Mouse (Mus musculus) limb, embryonic 14.5 days (tissue): Measurements from ENCODE around the gene Marc2. TPM values are rescaled to one million over a fixed set of nuclear protein-coding genes. Genes with fewer than 3 reads are reported as not detected.

Experiments
- ATAC-seq: fragments of 200-750 bp; cut with Nextera tagmentation; 2 replicates; pipeline ENCODE4 v1.8.0; 2017; ENCODE audit warnings: low read depth, moderate number of reproducible peaks, moderate TSS enrichment; ENCODE audit not compliant: low FRiP score
- DNase-seq: peaks from one replicate; pipeline ENCODE4 v3.0.0-alpha.2; 2015; ENCODE audit warnings: low spot score
- H3K27ac ChIP-seq: fragments of 300-500 bp; sonication (generic); replicated peaks from 2 replicates; pipeline ENCODE4 v1.5.1; 2014; ENCODE audit warnings: low read depth, mild to moderate bottlenecking, low read length, moderate library complexity, mixed read lengths
- H3K27me3 ChIP-seq: fragments of 300-500 bp; sonication (generic); 2 replicates; pipeline ENCODE4 v1.6.1; 2014; ENCODE audit warnings: low read length, mixed read lengths; ENCODE audit not compliant: control insufficient read depth, insufficient read depth
- H3K36me3 ChIP-seq: fragments of 300-500 bp; sonication (generic); 2 replicates; pipeline ENCODE4 v1.6.1; 2014; ENCODE audit warnings: mild to moderate bottlenecking, low read length, moderate library complexity, mixed read lengths; ENCODE audit not compliant: control insufficient read depth, insufficient read depth
- H3K4me1 ChIP-seq: fragments of 300-500 bp; sonication (generic); 2 replicates; pipeline ENCODE4 v1.6.1; 2014; ENCODE audit warnings: antibody characterized with exemption, low read length, mixed read lengths; ENCODE audit not compliant: control insufficient read depth, insufficient read depth
- H3K4me2 ChIP-seq: fragments of 300-500 bp; sonication (generic); replicated peaks from 2 replicates; pipeline ENCODE4 v1.6.1; 2014; ENCODE audit warnings: low read depth, mild to moderate bottlenecking, low read length, moderate library complexity; ENCODE audit not compliant: severe bottlenecking
- H3K4me3 ChIP-seq: fragments of 300-500 bp; sonication (generic); replicated peaks from 2 replicates; pipeline ENCODE4 v1.5.1; 2014; ENCODE audit warnings: low read length
- H3K9ac ChIP-seq: fragments of 300-500 bp; sonication (generic); 2 replicates; pipeline ENCODE4 v1.6.1; 2014; ENCODE audit warnings: mild to moderate bottlenecking, low read depth, low read length, moderate library complexity; ENCODE audit not compliant: severe bottlenecking
- H3K9me3 ChIP-seq: fragments of 300-500 bp; sonication (generic); 2 replicates; pipeline ENCODE4 v1.6.1; 2016; ENCODE audit warnings: low read length; ENCODE audit not compliant: control insufficient read depth
- POLR2A ChIP-seq: fragments of 200-500 bp; IDR thresholded peaks from 2 replicates; pipeline ENCODE4 v1.8.0; 2012; ENCODE audit warnings: inconsistent platforms, mild to moderate bottlenecking, moderate library complexity, borderline replicate concordance; ENCODE audit not compliant: insufficient read depth, insufficient read length; ENCODE audit errors: extremely low read depth
- WGBS: fragments of 180-500 bp; shearing (Covaris S2); extraction: QIAGEN DNeasy Blood & Tissue Kit; methylation state at CpG from one replicate; pipeline ENCODE4 v1.1.7; 2014; 5-methylcytosine and 5-hydroxymethylcytosine counted together
- polyA plus RNA-seq, 2 experiments: library from polyadenylated mRNA; depleted of rRNA in 1 of 2; stranded (reverse) in 1 of 2; unstranded in 1 of 2; fragments of >200 nt; fragmentation: Nextera tagmentation in 1 of 2; extraction: Ambion mirVana in 1 of 2; gene quantifications; 2 replicates each; pipeline versions ENCODE4 v1.2.1 to v1.2.3; 2012 to 2014

Marc2 gene
- polyA plus RNA-seq, 2 experiments, result 68.7 to 239 TPM

DNA sequence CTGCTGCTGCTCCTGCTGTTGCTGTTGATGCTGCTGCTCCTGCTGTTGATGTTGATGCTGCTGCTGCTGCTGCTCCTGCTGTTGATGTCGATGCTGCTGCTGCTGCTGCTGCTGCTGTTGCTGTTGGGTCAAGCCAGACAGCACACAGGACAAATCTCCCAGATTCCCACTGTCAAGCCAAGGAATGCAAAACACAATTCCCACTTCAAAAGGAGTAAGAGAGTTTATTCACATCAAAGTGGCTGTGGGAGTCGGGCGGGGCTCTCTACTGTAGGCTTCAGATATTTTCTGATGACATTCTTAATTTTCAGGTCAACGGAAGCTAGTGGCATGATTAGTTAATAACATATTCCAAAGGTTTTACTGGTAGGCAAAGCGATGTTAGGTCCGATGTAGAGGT lies 16.4 kb upstream of the Marc2 start:
- Histone ChIP-seq H3K27me3 (no peaks in the 10 kb centered on the region), H3K9me3 (no peaks in the 10 kb centered on the region), H3K27ac (no peak overlapping the region), H3K4me2 (no peak overlapping the region), H3K4me1 (no peaks in the 10 kb centered on the region), H3K4me3 (no peak overlapping the region), H3K9ac (no peak overlapping the region), H3K36me3 (no peaks in the 10 kb centered on the region)
- no peak for TF ChIP-seq POLR2A
- WGBS, result 82% methylated on average over 6 of the region's 6 CpGs
- DNase-seq (no peak), ATAC-seq (no peak)

- DNase-seq (no peak), ATAC-seq (no peak)
- no peaks in the 10 kb centered on the region for H3K9me3 ChIP-seq
- H3K4me1 ChIP-seq, result no peaks in the 10 kb centered on the region
- H3K27me3 ChIP-seq, result no peaks in the 10 kb centered on the region
- WGBS, result 85% methylated on average over 2 of the region's 2 CpGs
- H3K36me3 ChIP-seq, result no peaks in the 10 kb centered on the region
- no peak overlapping the region for H3K4me3 ChIP-seq
- H3K9ac ChIP-seq, result no peak overlapping the region
- H3K27ac ChIP-seq, result no peak overlapping the region
- TF ChIP-seq POLR2A, result no peak
- H3K4me2 ChIP-seq, result no peak overlapping the region
Observed at GRCm38 (mm10) chr1:184861551-184861950, 15.3 kb upstream of the Marc2 start.

- no peaks in the 10 kb centered on the region for H3K36me3 ChIP-seq
- H3K9ac ChIP-seq, result no peak overlapping the region
- ATAC-seq (no peak), DNase-seq (no peak)
- H3K4me3 ChIP-seq, result no peak overlapping the region
- H3K27ac ChIP-seq, result no peak overlapping the region
- no peak overlapping the region for H3K4me2 ChIP-seq
- no peak for TF ChIP-seq POLR2A
- no peaks in the 10 kb centered on the region for H3K4me1 ChIP-seq
- 55% methylated on average over 3 of the region's 3 CpGs for WGBS
- H3K9me3 ChIP-seq, result no peaks in the 10 kb centered on the region
- no peaks in the 10 kb centered on the region for H3K27me3 ChIP-seq
Observed at GRCm38 (mm10) chr1:184860276-184860675, 14.0 kb upstream of the Marc2 start.

- ATAC-seq (no peak), DNase-seq (no peak)
- Histone ChIP-seq H3K4me1 (no peaks in the 10 kb centered on the region), H3K4me3 (no peak overlapping the region), H3K9ac (no peak overlapping the region), H3K27ac (no peak overlapping the region), H3K4me2 (no peak overlapping the region), H3K36me3 (no peaks in the 10 kb centered on the region), H3K9me3 (no peaks in the 10 kb centered on the region), H3K27me3 (no peaks in the 10 kb centered on the region)
- no peak for TF ChIP-seq POLR2A
- 85% methylated on average over 1 of the region's 1 CpGs for WGBS
Observed at GRCm38 (mm10) chr1:184858253-184858652, 12.0 kb upstream of the Marc2 start.

GRCm38 (mm10) chr1:184857216-184857615 lies 11.0 kb upstream of the Marc2 start:
- no peak overlapping the region for H3K4me2 ChIP-seq
- H3K27me3 ChIP-seq, result no peaks in the 10 kb centered on the region
- H3K27ac ChIP-seq, result no peak overlapping the region
- H3K4me3 ChIP-seq, result no peak overlapping the region
- TF ChIP-seq POLR2A, result no peak
- DNase-seq (no peak), ATAC-seq (no peak)
- no peaks in the 10 kb centered on the region for H3K36me3 ChIP-seq
- H3K4me1 ChIP-seq, result 0 out of 2 replicates have a peak, but pooled peaks cover 3% of the 10 kb centered on the region
- WGBS, result 85% methylated on average over 9 of the region's 9 CpGs
- H3K9ac ChIP-seq, result no peak overlapping the region
- H3K9me3 ChIP-seq, result no peaks in the 10 kb centered on the region

DNA sequence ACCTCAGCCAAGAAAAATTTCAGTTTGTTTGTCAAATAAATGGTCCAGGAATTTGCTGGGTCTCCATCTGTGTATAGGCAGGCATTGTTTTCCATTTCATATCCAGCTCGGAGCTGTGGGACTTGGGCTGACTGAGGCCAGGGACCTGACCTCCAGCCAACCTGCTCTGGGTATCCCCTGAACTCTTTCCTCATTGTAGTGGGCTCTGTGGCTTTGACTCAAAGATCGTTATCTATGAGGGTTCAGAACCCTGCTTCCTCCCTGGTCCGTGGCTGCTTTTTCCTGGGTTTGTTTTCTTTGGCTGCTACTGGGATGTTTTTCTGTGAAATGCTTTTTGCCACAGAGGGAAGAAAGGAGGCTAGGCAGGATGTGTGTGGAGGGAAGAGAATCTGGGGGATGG lies 7.7 kb upstream of the Marc2 start:
- no peak for DNase-seq
- TF ChIP-seq POLR2A, result no peak
- WGBS, result 62% methylated on average over 3 of the region's 3 CpGs
- H3K36me3 ChIP-seq, result no peaks in the 10 kb centered on the region
- no peaks in the 10 kb centered on the region for H3K27me3 ChIP-seq
- peak overlapping the region; percentile 4; the same call in 1 of the 2 replicates for H3K9ac ChIP-seq
- H3K4me1 ChIP-seq, result 0 out of 2 replicates have a peak, but pooled peaks cover 3% of the 10 kb centered on the region
- H3K27ac ChIP-seq, result no peak overlapping the region
- ATAC-seq, result no peak
- H3K4me3 ChIP-seq, result no peak overlapping the region
- H3K4me2 ChIP-seq, result no peak overlapping the region
- H3K9me3 ChIP-seq, result no peaks in the 10 kb centered on the region
